Mouse (Mus musculus): ENCODE data around the gene Cog2.

DNA sequence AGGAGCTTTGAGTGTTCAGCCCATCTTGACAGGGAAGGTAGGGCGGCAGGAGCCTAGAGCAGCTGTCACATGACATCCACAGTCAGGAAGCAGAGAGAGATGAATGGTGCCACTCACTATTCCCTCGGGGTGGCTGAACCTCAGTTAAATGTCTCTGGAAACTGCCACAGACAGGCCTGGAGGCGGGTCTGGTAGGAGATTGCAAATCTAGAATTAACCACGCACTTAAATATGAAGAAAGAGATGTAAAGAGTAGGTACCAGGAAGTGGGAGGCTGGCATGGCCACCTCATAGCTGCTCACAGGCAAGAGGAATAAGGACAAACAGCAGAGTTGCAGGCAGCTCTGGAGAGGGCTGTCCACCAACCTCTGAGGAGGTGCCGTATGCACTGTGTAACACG lies 3.4 kb upstream of the Cog2 start:
- no peak for TF ChIP-seq GATA1 (IDR thresholded peaks at IDR 0.05; ENCODE audit: borderline replicate concordance, low read length)
- TF ChIP-seq FLI1 (IDR thresholded peaks at IDR 0.05; ENCODE audit: low read length): no peak
